Mouse (Mus musculus): Measurements from ENCODE around the gene Dclre1a. TPM values are rescaled to one million over a fixed set of nuclear protein-coding genes. Genes with fewer than 3 reads are reported as not detected.

Gene Dclre1a
- polyA plus RNA-seq, 1 experiment from 2014 or later, result 11.8 TPM

GRCm38 (mm10) chr19:56577801-56578200, 29.8 kb upstream of the Dclre1a start:
- WGBS, result 88% methylated on average over 1 of the region's 1 CpGs
- Histone ChIP-seq H3K4me1 (replicated peaks; ENCODE audit: control insufficient read depth, insufficient read depth, low read length) (no peaks in the 10 kb centered on the region), H3K27ac (no peak overlapping the region), H3K27me3 (ENCODE audit: control insufficient read depth, insufficient read depth, low read length) (no peaks in the 10 kb centered on the region), H3K9me3 (ENCODE audit: control insufficient read depth, low read length) (no peaks in the 10 kb centered on the region), H3K36me3 (replicated peaks; ENCODE audit: control insufficient read depth, insufficient read depth) (peaks cover 31% of the 10 kb centered on the region), H3K9ac (no peak overlapping the region), H3K4me2 (replicated peaks) (no peak overlapping the region), H3K4me3 (replicated peaks; ENCODE audit: low read length) (no peak overlapping the region)
- ATAC-seq (ENCODE audit: low FRiP score) (no peak), DNase-seq (ENCODE audit: low spot score) (no peak)

GRCm38 (mm10) chr19:56573184-56573583, 25.2 kb upstream of the Dclre1a start:
- ATAC-seq (ENCODE audit: low FRiP score), result no peak
- Histone ChIP-seq H3K4me3 (replicated peaks; ENCODE audit: low read length) (no peak overlapping the region), H3K9ac (no peak overlapping the region), H3K9me3 (ENCODE audit: control insufficient read depth, low read length) (no peaks in the 10 kb centered on the region), H3K4me1 (replicated peaks; ENCODE audit: control insufficient read depth, insufficient read depth, low read length) (no peaks in the 10 kb centered on the region), H3K36me3 (replicated peaks; ENCODE audit: control insufficient read depth, insufficient read depth) (peaks cover 24% of the 10 kb centered on the region), H3K27ac (no peak overlapping the region), H3K27me3 (ENCODE audit: control insufficient read depth, insufficient read depth, low read length) (no peaks in the 10 kb centered on the region), H3K4me2 (replicated peaks) (no peak overlapping the region)
- 94% methylated on average over 6 of the region's 6 CpGs for WGBS
- no peak for DNase-seq (ENCODE audit: low spot score)

- H3K4me1 ChIP-seq (replicated peaks; ENCODE audit: control insufficient read depth, insufficient read depth, low read length), result 0 out of 2 replicates have a peak, but pooled peaks cover 5% of the 10 kb centered on the region
- no peak overlapping the region for H3K27ac ChIP-seq
- H3K27me3 ChIP-seq (ENCODE audit: control insufficient read depth, insufficient read depth, low read length), result no peaks in the 10 kb centered on the region
- no peak overlapping the region for H3K9ac ChIP-seq
- no peak overlapping the region for H3K4me2 ChIP-seq (replicated peaks)
- DNase-seq (ENCODE audit: low spot score) (no peak), ATAC-seq (ENCODE audit: low FRiP score) (no peak)
- 91% methylated on average over 5 of the region's 5 CpGs for WGBS
- peaks cover 12% of the 10 kb centered on the region; the same call in 1 of the 2 replicates for H3K36me3 ChIP-seq (replicated peaks; ENCODE audit: control insufficient read depth, insufficient read depth)
- H3K4me3 ChIP-seq (replicated peaks; ENCODE audit: low read length), result no peak overlapping the region
- H3K9me3 ChIP-seq (ENCODE audit: control insufficient read depth, low read length), result no peaks in the 10 kb centered on the region
These were observed 23.9 kb upstream of the Dclre1a start for GRCm38 (mm10) chr19:56571913-56572312.

GRCm38 (mm10) chr19:56571234-56571633, 23.2 kb upstream of the Dclre1a start:
- no peak for ATAC-seq (ENCODE audit: low FRiP score)

DNA sequence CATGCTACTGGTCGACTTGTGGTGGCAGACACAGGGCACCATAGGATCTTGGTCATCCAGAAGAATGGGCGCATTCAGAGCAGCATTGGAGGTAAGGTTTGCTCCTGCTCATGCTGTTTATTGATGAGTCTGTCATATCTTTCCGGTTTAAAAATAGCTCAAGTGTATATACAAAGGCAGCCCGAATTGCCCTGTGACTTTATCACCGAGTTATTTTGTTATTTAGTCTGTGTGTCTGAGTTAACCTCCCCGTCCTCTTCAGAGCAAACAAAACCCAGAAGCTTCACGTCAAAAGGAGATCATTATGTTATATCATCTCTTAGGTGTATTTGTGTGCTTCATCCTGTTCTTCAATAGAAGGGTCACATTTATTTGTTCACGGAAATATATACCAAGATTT, 22.8 kb upstream of the Dclre1a start:
- Histone ChIP-seq H3K4me1 (replicated peaks; ENCODE audit: control insufficient read depth, insufficient read depth, low read length) (0 out of 2 replicates have a peak, but pooled peaks cover 6% of the 10 kb centered on the region), H3K9me3 (ENCODE audit: control insufficient read depth, low read length) (no peaks in the 10 kb centered on the region), H3K4me2 (replicated peaks) (no peak overlapping the region), H3K36me3 (replicated peaks; ENCODE audit: control insufficient read depth, insufficient read depth) (0 out of 2 replicates have a peak, but pooled peaks cover 8% of the 10 kb centered on the region), H3K27ac (no peak overlapping the region), H3K9ac (no peak overlapping the region), H3K27me3 (ENCODE audit: control insufficient read depth, insufficient read depth, low read length) (no peaks in the 10 kb centered on the region), H3K4me3 (replicated peaks; ENCODE audit: low read length) (no peak overlapping the region)
- 94% methylated on average over 8 of the region's 8 CpGs for WGBS
- DNase-seq (ENCODE audit: low spot score) (no peak), ATAC-seq (ENCODE audit: low FRiP score) (no peak)

More at GRCm38 (mm10) chr19:56571234-56571633, 23.2 kb upstream of the Dclre1a start:
- no peak overlapping the region for H3K4me2 ChIP-seq (replicated peaks)
- no peak for DNase-seq (ENCODE audit: low spot score)
- no peaks in the 10 kb centered on the region for H3K9me3 ChIP-seq (ENCODE audit: control insufficient read depth, low read length)
- no peaks in the 10 kb centered on the region for H3K27me3 ChIP-seq (ENCODE audit: control insufficient read depth, insufficient read depth, low read length)
- H3K4me3 ChIP-seq (replicated peaks; ENCODE audit: low read length), result no peak overlapping the region
- H3K36me3 ChIP-seq (replicated peaks; ENCODE audit: control insufficient read depth, insufficient read depth), result 0 out of 2 replicates have a peak, but pooled peaks cover 11% of the 10 kb centered on the region
- H3K4me1 ChIP-seq (replicated peaks; ENCODE audit: control insufficient read depth, insufficient read depth, low read length), result 0 out of 2 replicates have a peak, but pooled peaks cover 6% of the 10 kb centered on the region
- H3K9ac ChIP-seq, result no peak overlapping the region
- no peak overlapping the region for H3K27ac ChIP-seq
- WGBS, result 89% methylated on average over 2 of the region's 2 CpGs

- 0 out of 2 replicates have a peak, but pooled peaks cover 8% of the 10 kb centered on the region for H3K36me3 ChIP-seq (replicated peaks; ENCODE audit: control insufficient read depth, insufficient read depth)
- H3K4me2 ChIP-seq (replicated peaks), result no peak overlapping the region
- H3K9ac ChIP-seq, result no peak overlapping the region
- no peak for ATAC-seq (ENCODE audit: low FRiP score)
- no peak overlapping the region for H3K27ac ChIP-seq
- 0 out of 2 replicates have a peak, but pooled peaks cover 6% of the 10 kb centered on the region for H3K4me1 ChIP-seq (replicated peaks; ENCODE audit: control insufficient read depth, insufficient read depth, low read length)
- DNase-seq (ENCODE audit: low spot score), result no peak
- H3K9me3 ChIP-seq (ENCODE audit: control insufficient read depth, low read length), result no peaks in the 10 kb centered on the region
- H3K27me3 ChIP-seq (ENCODE audit: control insufficient read depth, insufficient read depth, low read length), result no peaks in the 10 kb centered on the region
- WGBS, result 74% methylated on average over 6 of the region's 6 CpGs
- H3K4me3 ChIP-seq (replicated peaks; ENCODE audit: low read length), result no peak overlapping the region
These were observed 18.9 kb upstream of the Dclre1a start for GRCm38 (mm10) chr19:56566940-56567339.

DNA sequence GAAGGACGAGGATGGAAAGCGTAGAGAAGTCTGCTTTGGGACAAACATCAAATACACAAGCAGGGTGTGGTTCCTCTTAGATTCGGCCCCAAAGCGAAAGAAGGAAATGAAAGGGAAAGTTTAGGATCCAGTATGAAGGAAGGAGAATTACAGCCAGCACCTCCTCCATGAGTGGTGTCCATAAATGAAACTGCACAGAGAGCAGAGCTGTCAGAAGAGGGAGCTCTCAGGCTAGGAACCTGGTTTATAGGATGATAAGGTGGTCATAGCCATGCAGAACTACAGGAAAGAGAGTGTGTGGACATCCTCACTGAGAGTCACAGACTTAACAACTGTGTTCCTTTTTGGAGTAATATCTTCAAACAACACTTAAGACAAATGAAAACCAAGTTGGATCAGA, 18.0 kb upstream of the Dclre1a start:
- 95% methylated on average over 4 of the region's 4 CpGs for whole genome bisulfite sequencing

DNA sequence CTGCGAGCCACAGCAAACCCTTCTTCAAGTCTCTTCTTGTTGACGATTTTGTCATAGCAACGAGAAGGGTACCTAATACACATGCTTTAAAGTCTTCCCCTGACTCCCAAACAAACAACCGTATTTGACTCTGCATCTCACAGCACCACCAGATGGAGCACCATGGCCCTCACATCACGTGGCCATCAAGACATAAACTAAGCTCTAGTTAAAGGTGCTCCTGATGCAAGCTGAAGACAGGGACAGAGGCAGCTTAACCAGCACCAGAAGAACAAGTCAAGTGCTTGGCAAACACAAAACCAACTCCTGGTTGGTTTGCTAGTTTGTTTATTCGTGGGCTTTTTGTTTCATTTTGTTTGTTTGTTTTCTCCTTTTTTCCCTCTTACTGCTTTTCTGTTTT, 17.3 kb upstream of the Dclre1a start:
- no peak for ATAC-seq (ENCODE audit: low FRiP score)
- H3K9ac ChIP-seq, result no peak overlapping the region
- H3K27me3 ChIP-seq (ENCODE audit: control insufficient read depth, insufficient read depth, low read length), result no peaks in the 10 kb centered on the region
- 71% methylated on average over 6 of the region's 6 CpGs for WGBS
- no peak overlapping the region for H3K4me3 ChIP-seq (replicated peaks; ENCODE audit: low read length)
- H3K4me2 ChIP-seq (replicated peaks), result no peak overlapping the region
- no peaks in the 10 kb centered on the region for H3K36me3 ChIP-seq (replicated peaks; ENCODE audit: control insufficient read depth, insufficient read depth)
- no peaks in the 10 kb centered on the region for H3K9me3 ChIP-seq (ENCODE audit: control insufficient read depth, low read length)
- H3K4me1 ChIP-seq (replicated peaks; ENCODE audit: control insufficient read depth, insufficient read depth, low read length), result 0 out of 2 replicates have a peak, but pooled peaks cover 6% of the 10 kb centered on the region
- H3K27ac ChIP-seq, result no peak overlapping the region
- no peak for DNase-seq (ENCODE audit: low spot score)

More for the DNA sequence above, 18.0 kb upstream of the Dclre1a start:
- Histone ChIP-seq H3K27me3 (ENCODE audit: control insufficient read depth, insufficient read depth, low read length) (no peaks in the 10 kb centered on the region), H3K27ac (no peak overlapping the region), H3K4me1 (replicated peaks; ENCODE audit: control insufficient read depth, insufficient read depth, low read length) (0 out of 2 replicates have a peak, but pooled peaks cover 6% of the 10 kb centered on the region), H3K4me2 (replicated peaks) (no peak overlapping the region), H3K4me3 (replicated peaks; ENCODE audit: low read length) (no peak overlapping the region), H3K9ac (no peak overlapping the region), H3K36me3 (replicated peaks; ENCODE audit: control insufficient read depth, insufficient read depth) (0 out of 2 replicates have a peak, but pooled peaks cover 5% of the 10 kb centered on the region), H3K9me3 (ENCODE audit: control insufficient read depth, low read length) (no peaks in the 10 kb centered on the region)
- ATAC-seq (ENCODE audit: low FRiP score), result no peak
- peak; percentile 71 for DNase-seq (ENCODE audit: low spot score)

DNA sequence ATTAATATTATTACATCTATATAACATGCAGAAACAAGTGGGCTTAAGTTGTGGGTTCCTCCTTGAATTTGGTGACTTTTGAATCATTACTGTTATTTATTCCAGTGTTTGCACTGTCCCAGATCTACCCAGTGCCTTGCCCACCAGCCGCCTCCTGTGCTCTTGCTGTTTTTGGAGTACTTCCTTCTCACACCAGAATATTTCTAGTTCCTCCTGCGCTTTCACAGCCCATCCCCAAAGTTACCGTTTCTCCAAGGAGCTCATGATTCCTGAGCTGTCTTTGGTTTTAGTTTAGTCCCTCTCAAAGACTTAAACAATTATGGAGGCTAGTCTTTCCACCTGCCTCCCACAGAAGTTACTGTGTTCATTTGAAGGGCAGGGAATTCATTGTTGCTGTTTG, 15.4 kb upstream of the Dclre1a start:
- Histone ChIP-seq H3K4me2 (replicated peaks) (no peak overlapping the region), H3K4me3 (replicated peaks; ENCODE audit: low read length) (no peak overlapping the region), H3K36me3 (replicated peaks; ENCODE audit: control insufficient read depth, insufficient read depth) (peaks cover 12% of the 10 kb centered on the region; the same call in 1 of the 2 replicates), H3K9me3 (ENCODE audit: control insufficient read depth, low read length) (no peaks in the 10 kb centered on the region), H3K4me1 (replicated peaks; ENCODE audit: control insufficient read depth, insufficient read depth, low read length) (0 out of 2 replicates have a peak, but pooled peaks cover 6% of the 10 kb centered on the region), H3K27ac (no peak overlapping the region), H3K27me3 (ENCODE audit: control insufficient read depth, insufficient read depth, low read length) (no peaks in the 10 kb centered on the region), H3K9ac (no peak overlapping the region)
- ATAC-seq (ENCODE audit: low FRiP score) (no peak), DNase-seq (ENCODE audit: low spot score) (no peak)
- 94% methylated on average over 3 of the region's 3 CpGs for WGBS
